Mouse (Mus musculus) embryonic facial prominence, embryonic 11.5 days (tissue): Measurements from ENCODE around the gene Fbxo3. TPM values are rescaled to one million over a fixed set of nuclear protein-coding genes. Genes with fewer than 3 reads are reported as not detected.
"Not testable (repeated sequence)": the region's sequence is repeated elsewhere in the genome, so short reads cannot be mapped to it uniquely, and the experiment has no call there.

ENCODE experiments used
- ATAC-seq: fragments of 200-750 bp; cut with Nextera tagmentation; replicated peaks from 2 replicates; pipeline ENCODE4 v1.8.0; 2017; ENCODE audit warnings: low read depth; ENCODE audit not compliant: insufficient number of reproducible peaks, low FRiP score, low TSS enrichment
- DNase-seq: peaks from one replicate; pipeline ENCODE4 v3.0.0-alpha.2; 2015; ENCODE audit warnings: low spot score
- H3K27ac ChIP-seq: fragments of 300-500 bp; sonication (generic); replicated peaks from 2 replicates; pipeline ENCODE4 v1.5.1; 2014; ENCODE audit warnings: mild to moderate bottlenecking, low read depth, low read length, control low read depth
- H3K27me3 ChIP-seq: fragments of 300-500 bp; sonication (generic); 2 replicates; pipeline ENCODE4 v1.6.1; 2014; ENCODE audit warnings: mild to moderate bottlenecking, low read length, moderate library complexity, mixed read lengths; ENCODE audit not compliant: control insufficient read depth, insufficient read depth
- H3K36me3 ChIP-seq: fragments of 300-500 bp; sonication (generic); replicated peaks from 2 replicates; pipeline ENCODE4 v1.6.1; 2014; ENCODE audit warnings: low read depth, mild to moderate bottlenecking, low read length, moderate library complexity, mixed read lengths; ENCODE audit not compliant: control insufficient read depth, insufficient read depth
- H3K4me1 ChIP-seq: fragments of 300-500 bp; sonication (generic); 2 replicates; pipeline ENCODE4 v1.6.1; 2014; ENCODE audit warnings: low read length, mixed read lengths; ENCODE audit not compliant: control insufficient read depth, insufficient read depth
- H3K4me2 ChIP-seq: fragments of 300-500 bp; sonication (generic); 2 replicates; pipeline ENCODE4 v1.6.1; 2014; ENCODE audit warnings: low read depth, mild to moderate bottlenecking, control low read depth, low read length, moderate library complexity
- H3K4me3 ChIP-seq: fragments of 300-500 bp; sonication (generic); 2 replicates; pipeline ENCODE4 v1.5.1; 2014; ENCODE audit warnings: low read depth, low read length, control low read depth
- H3K9ac ChIP-seq: fragments of 300-500 bp; sonication (generic); replicated peaks from 2 replicates; pipeline ENCODE4 v1.6.1; 2014; ENCODE audit warnings: mild to moderate bottlenecking, control low read depth, low read length
- H3K9me3 ChIP-seq: fragments of 300-500 bp; sonication (generic); replicated peaks from 2 replicates; pipeline ENCODE4 v1.6.1; 2016; ENCODE audit warnings: mild to moderate bottlenecking, low read length, inconsistent platforms, mixed read lengths; ENCODE audit not compliant: control insufficient read depth
- WGBS: fragments of 180-500 bp; shearing (Covaris S2); extraction: QIAGEN DNeasy Blood & Tissue Kit; methylation state at CpG from one replicate; pipeline ENCODE4 v1.1.7; 2014; 5-methylcytosine and 5-hydroxymethylcytosine counted together
- polyA plus RNA-seq: library from polyadenylated mRNA; unstranded; fragments of >200 nt; fragmentation: Nextera tagmentation; extraction: Ambion mirVana; gene quantifications from 2 replicates; pipeline ENCODE4 v1.2.1, GENCODE M21; 2014

Gene Fbxo3
- polyA plus RNA-seq, 1 experiment from 2014 or later: 63.3 TPM

DNA sequence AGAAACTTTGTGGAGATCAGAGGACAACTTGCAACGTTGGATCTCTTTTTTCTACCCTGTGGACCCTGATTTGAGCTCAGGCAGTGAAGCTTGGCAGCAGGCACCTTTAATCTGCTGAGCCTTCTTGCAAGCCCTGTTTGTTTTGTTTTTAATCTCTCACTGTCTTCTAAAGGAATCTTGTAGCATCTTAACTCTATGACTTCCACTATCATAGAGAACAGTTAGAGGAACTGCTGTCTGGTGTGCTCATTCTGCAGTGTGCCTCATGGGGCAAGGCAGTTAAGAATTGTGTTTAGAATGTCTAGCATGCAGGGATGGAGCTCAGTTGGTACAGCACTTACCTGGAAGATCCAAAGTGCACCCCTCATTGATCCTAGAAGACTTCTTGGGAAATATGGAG is 72.4 kb downstream of the Fbxo3 start:
- Histone ChIP-seq H3K4me3 (no peak overlapping the region), H3K27me3 (no peaks in the 10 kb centered on the region), H3K4me1 (no peaks in the 10 kb centered on the region), H3K27ac (no peak overlapping the region), H3K36me3 (no peaks in the 10 kb centered on the region), H3K9ac (no peak overlapping the region), H3K9me3 (no peaks in the 10 kb centered on the region), H3K4me2 (no peak overlapping the region)
- no peak for ATAC-seq
- 62% methylated on average over 1 of the region's 1 CpGs for WGBS
- no peak for DNase-seq

DNA sequence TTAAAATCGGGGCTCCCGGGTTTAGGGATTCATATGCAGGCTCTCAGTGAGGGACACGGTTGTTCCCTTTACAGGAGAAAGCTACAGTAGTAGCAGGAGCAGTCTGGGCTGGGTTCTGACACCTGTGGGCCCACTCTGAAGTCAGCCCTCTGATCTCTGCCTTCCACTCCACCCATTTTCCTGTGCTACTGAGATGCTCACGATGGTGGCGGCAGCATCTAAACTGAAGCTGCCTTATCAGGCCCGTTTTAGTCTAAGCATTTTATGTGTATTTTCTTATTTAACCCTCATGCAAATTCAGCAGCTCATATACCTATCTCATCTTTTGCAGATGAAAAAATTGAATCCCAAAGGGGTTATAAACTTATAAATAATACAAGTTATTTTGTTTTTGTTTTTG is 77.3 kb downstream of the Fbxo3 start:
- WGBS: 94% methylated on average over 6 of the region's 6 CpGs
- H3K4me3 ChIP-seq: no peak overlapping the region
- no peaks in the 10 kb centered on the region for H3K9me3 ChIP-seq
- H3K4me2 ChIP-seq: no peak overlapping the region
- no peaks in the 10 kb centered on the region for H3K27me3 ChIP-seq
- ATAC-seq (no peak), DNase-seq (no peak)
- H3K4me1 ChIP-seq: no peaks in the 10 kb centered on the region
- no peaks in the 10 kb centered on the region for H3K36me3 ChIP-seq
- H3K27ac ChIP-seq: no peak overlapping the region
- H3K9ac ChIP-seq: no peak overlapping the region

DNA sequence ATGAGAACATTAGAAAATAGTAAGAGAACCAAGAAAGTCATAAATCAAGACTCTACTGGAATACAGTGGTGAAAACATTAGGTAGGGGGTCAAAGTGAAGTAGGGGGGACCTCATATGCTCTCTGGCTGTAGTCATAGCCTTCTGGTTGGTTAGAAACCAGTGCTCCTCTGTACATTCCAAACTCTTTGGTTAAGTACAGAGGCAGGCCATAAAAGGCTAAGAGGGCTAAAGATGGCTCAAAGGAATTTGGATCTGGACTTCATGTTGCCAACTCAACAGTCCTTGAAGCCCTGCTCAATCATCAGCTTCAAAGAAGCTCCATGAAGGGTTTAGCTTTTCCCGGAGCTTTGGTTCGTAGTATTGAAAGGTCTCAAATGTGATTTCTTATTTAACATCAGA is 81.5 kb downstream of the Fbxo3 start:
- not testable (repeated sequence) for H3K9ac ChIP-seq, ATAC-seq, H3K4me3 ChIP-seq, H3K9me3 ChIP-seq, H3K36me3 ChIP-seq, H3K27me3 ChIP-seq, H3K4me1 ChIP-seq, H3K4me2 ChIP-seq, DNase-seq, H3K27ac ChIP-seq
- 93% methylated on average over 2 of the region's 2 CpGs for WGBS

DNA sequence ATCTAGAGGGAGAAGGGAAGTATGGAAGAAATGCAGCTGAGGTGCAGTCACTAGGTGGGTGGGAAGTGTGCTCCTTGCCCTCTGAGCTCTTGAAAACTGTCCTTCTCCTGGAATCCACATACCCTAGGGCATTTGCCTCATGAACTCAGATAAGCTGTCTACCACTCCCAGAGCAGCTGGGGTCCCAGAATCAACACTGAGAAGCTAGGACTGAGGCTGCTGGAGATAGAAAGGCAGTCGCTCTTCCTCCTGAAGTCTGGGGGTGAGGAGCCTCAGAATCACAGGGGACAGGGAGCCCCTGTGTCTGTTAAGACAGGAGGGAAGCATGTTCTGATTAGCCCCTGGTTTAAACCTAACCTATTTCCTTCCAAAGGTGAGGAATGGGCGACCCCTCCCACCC is 82.0 kb downstream of the Fbxo3 start:
- no peaks in the 10 kb centered on the region for H3K4me1 ChIP-seq
- WGBS: 65% methylated on average over 2 of the region's 2 CpGs
- no peaks in the 10 kb centered on the region for H3K36me3 ChIP-seq
- no peak overlapping the region for H3K4me3 ChIP-seq
- H3K9ac ChIP-seq: no peak overlapping the region
- DNase-seq: no peak
- no peaks in the 10 kb centered on the region for H3K9me3 ChIP-seq
- no peak overlapping the region for H3K4me2 ChIP-seq
- H3K27me3 ChIP-seq: no peaks in the 10 kb centered on the region
- no peak overlapping the region for H3K27ac ChIP-seq
- no peak for ATAC-seq

DNA sequence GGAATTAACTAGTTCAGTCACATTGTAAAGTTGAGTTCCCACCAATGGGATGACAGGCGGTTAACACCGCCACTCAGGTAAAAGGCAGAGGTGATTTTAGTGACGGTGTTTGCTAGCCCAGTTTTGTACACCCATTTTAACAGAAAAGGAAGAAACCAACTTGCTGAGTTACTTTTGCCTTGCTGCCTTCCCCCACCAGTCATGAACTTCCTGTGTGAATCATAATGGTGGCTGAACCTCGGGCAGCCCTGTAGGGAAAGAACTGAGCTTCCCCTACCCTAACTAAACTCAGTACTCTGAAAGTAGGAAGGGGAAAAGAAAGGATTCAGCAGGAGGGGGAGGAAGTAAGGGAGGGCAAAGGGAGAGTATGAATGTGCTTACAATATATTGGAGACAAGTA is 82.5 kb downstream of the Fbxo3 start:
- H3K36me3 ChIP-seq: no peaks in the 10 kb centered on the region
- DNase-seq: no peak
- ATAC-seq: no peak
- WGBS: 89% methylated on average over 4 of the region's 4 CpGs
- no peaks in the 10 kb centered on the region for H3K9me3 ChIP-seq
- H3K27me3 ChIP-seq: no peaks in the 10 kb centered on the region
- H3K4me3 ChIP-seq: no peak overlapping the region
- H3K4me2 ChIP-seq: no peak overlapping the region
- no peak overlapping the region for H3K9ac ChIP-seq
- no peaks in the 10 kb centered on the region for H3K4me1 ChIP-seq
- no peak overlapping the region for H3K27ac ChIP-seq

DNA sequence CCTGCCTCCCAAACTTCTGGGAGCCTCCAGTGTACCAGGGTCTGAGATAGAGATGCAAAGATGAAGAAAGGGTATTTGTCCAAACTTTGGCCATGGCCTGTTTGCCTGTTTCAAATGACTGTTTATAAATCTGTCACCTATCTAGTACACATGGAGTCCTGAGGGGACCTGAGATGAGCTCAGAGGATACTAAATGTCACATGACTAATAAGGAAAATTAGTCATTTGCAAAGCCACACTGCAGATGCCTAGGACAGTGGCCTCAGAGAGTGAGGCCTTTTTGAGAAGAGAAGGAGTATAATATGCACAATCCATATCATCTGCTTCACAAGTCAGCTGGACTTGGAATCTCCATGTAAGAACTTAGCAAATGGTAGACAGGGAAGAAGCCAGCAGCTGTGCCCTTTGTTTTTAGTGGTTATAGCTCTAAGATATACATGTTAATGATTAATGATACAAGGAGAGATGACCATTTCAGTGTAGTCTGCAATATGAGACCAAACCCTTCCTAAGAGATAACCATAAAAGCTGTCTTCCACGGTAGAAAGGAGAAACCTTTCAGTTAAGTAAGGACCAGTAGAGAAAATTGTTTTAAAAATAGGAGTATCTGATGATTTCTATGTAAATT is 83.8 kb downstream of the Fbxo3 start:
- not testable (repeated sequence) for H3K9ac ChIP-seq, H3K4me1 ChIP-seq, DNase-seq, H3K27me3 ChIP-seq, H3K4me2 ChIP-seq, H3K4me3 ChIP-seq, H3K36me3 ChIP-seq, H3K9me3 ChIP-seq, ATAC-seq, H3K27ac ChIP-seq
- whole genome bisulfite sequencing: no CpG with 5 or more reads among the region's 1 CpGs

Other genes starting within 250 kb of the Fbxo3 start
- gene Caprin1, start 230.1 kb upstream of the Fbxo3 start, polyA plus RNA-seq: 622 and 665 TPM in 2 replicates
- 16.2 and 18.8 TPM in 2 replicates for gene Lmo2, start 69.7 kb upstream of the Fbxo3 start, polyA plus RNA-seq
- 1.1 and 1.4 TPM in 2 replicates for gene 4931422A03Rik, start 640 bp downstream of the Fbxo3 start, polyA plus RNA-seq
- gene Gm10912, start 38.1 kb downstream of the Fbxo3 start, polyA plus RNA-seq: not detected in 2 replicates
- not detected in 2 replicates for gene Gm10799, start 40.8 kb downstream of the Fbxo3 start, polyA plus RNA-seq
- 3.7 and 4.1 TPM in 2 replicates for gene Cd59b, start 42.1 kb downstream of the Fbxo3 start, polyA plus RNA-seq
- gene Cd59a, start 68.1 kb downstream of the Fbxo3 start, polyA plus RNA-seq: 21.3 and 27.3 TPM in 2 replicates
- not detected in 2 replicates for gene A930018P22Rik, start 95.0 kb downstream of the Fbxo3 start, polyA plus RNA-seq